Mouse (Mus musculus) embryonic facial prominence, embryonic 15.5 days (tissue): ENCODE results near the gene Tpsg1. TPM values are rescaled to one million over a fixed set of nuclear protein-coding genes. Genes with fewer than 3 reads are reported as not detected.

ENCODE experiments used
- ATAC-seq: fragments of 200-750 bp; cut with Nextera tagmentation; 2 replicates; pipeline ENCODE4 v1.8.0; 2017; ENCODE audit warnings: low read depth, moderate TSS enrichment; ENCODE audit not compliant: insufficient number of reproducible peaks, low FRiP score, low TSS enrichment
- H3K27ac ChIP-seq: fragments of 300-500 bp; sonication (generic); replicated peaks from 2 replicates; pipeline ENCODE4 v1.5.1; 2015; ENCODE audit warnings: mild to moderate bottlenecking, inconsistent platforms
- H3K27me3 ChIP-seq: fragments of 300-500 bp; sonication (generic); 2 replicates; pipeline ENCODE4 v1.6.1; 2015; ENCODE audit warnings: inconsistent platforms
- H3K36me3 ChIP-seq: fragments of 300-500 bp; sonication (generic); 2 replicates; pipeline ENCODE4 v1.6.1; 2015; ENCODE audit warnings: mild to moderate bottlenecking, inconsistent platforms
- H3K4me1 ChIP-seq: fragments of 300-500 bp; sonication (generic); 2 replicates; pipeline ENCODE4 v1.6.1; 2015; ENCODE audit warnings: inconsistent platforms
- H3K4me2 ChIP-seq: fragments of 300-500 bp; sonication (generic); replicated peaks from 2 replicates; pipeline ENCODE4 v1.6.1; 2015; ENCODE audit warnings: mild to moderate bottlenecking, inconsistent platforms
- H3K4me3 ChIP-seq: fragments of 300-500 bp; sonication (generic); replicated peaks from 2 replicates; pipeline ENCODE4 v1.5.1; 2015; ENCODE audit warnings: mild to moderate bottlenecking, inconsistent platforms
- H3K9ac ChIP-seq: fragments of 300-500 bp; sonication (generic); 2 replicates; pipeline ENCODE4 v1.6.1; 2015; ENCODE audit warnings: inconsistent platforms
- H3K9me3 ChIP-seq: fragments of 300-500 bp; sonication (generic); replicated peaks from 2 replicates; pipeline ENCODE4 v1.6.1; 2016; ENCODE audit warnings: inconsistent platforms
- WGBS: fragments of 180-500 bp; shearing (Covaris S2); methylation state at CpG from one replicate; pipeline ENCODE4 v1.1.7; 2015; 5-methylcytosine and 5-hydroxymethylcytosine counted together
- polyA plus RNA-seq: library from polyadenylated mRNA; unstranded; fragments of >200 nt; fragmentation: Nextera tagmentation; extraction: Ambion mirVana; gene quantifications from 2 replicates; pipeline ENCODE4 v1.2.1, GENCODE M21; 2015

Tpsg1 gene
- polyA plus RNA-seq, 1 experiment from 2014 or later, result 10.3 TPM

GRCm38 (mm10) chr17:25407352-25407751 lies 38.3 kb downstream of the Tpsg1 start:
- H3K36me3 ChIP-seq, result no peaks in the 10 kb centered on the region
- no peaks in the 10 kb centered on the region for H3K9me3 ChIP-seq
- H3K9ac ChIP-seq, result no peak overlapping the region
- H3K4me3 ChIP-seq, result no peak overlapping the region
- no peak overlapping the region for H3K27ac ChIP-seq
- no peaks in the 10 kb centered on the region for H3K27me3 ChIP-seq
- H3K4me2 ChIP-seq, result no peak overlapping the region
- ATAC-seq, result no peak
- WGBS, result 83% methylated on average over 4 of the region's 4 CpGs
- H3K4me1 ChIP-seq, result peaks cover 61% of the 10 kb centered on the region

- 78% methylated on average over 7 of the region's 7 CpGs for WGBS
- H3K4me1 ChIP-seq, result peaks cover 61% of the 10 kb centered on the region
- no peak overlapping the region for H3K9ac ChIP-seq
These were observed 39.4 kb downstream of the Tpsg1 start for GRCm38 (mm10) chr17:25408302-25408999.

GRCm38 (mm10) chr17:25409621-25410020 lies 40.5 kb downstream of the Tpsg1 start:
- Histone ChIP-seq H3K4me1 (peaks cover 69% of the 10 kb centered on the region), H3K4me3 (no peak overlapping the region), H3K4me2 (no peak overlapping the region), H3K36me3 (no peaks in the 10 kb centered on the region), H3K9me3 (no peaks in the 10 kb centered on the region), H3K27ac (peak overlapping the region; percentile 61), H3K9ac (no peak overlapping the region), H3K27me3 (no peaks in the 10 kb centered on the region)
- ATAC-seq, result no peak
- 26% methylated on average over 7 of the region's 7 CpGs for WGBS

More at GRCm38 (mm10) chr17:25408302-25408999, 39.4 kb downstream of the Tpsg1 start:
- H3K27me3 ChIP-seq, result no peaks in the 10 kb centered on the region
- H3K27ac ChIP-seq, result no peak overlapping the region
- no peaks in the 10 kb centered on the region for H3K36me3 ChIP-seq
- H3K4me2 ChIP-seq, result no peak overlapping the region
- no peaks in the 10 kb centered on the region for H3K9me3 ChIP-seq
- ATAC-seq, result no peak
- H3K4me3 ChIP-seq, result no peak overlapping the region

- Histone ChIP-seq H3K4me3 (no peak overlapping the region), H3K9me3 (no peaks in the 10 kb centered on the region), H3K4me2 (no peak overlapping the region), H3K4me1 (peaks cover 69% of the 10 kb centered on the region), H3K9ac (no peak overlapping the region), H3K27me3 (no peaks in the 10 kb centered on the region), H3K27ac (0 out of 2 replicates have a peak overlapping the region, but pooled peaks have one; percentile 61), H3K36me3 (no peaks in the 10 kb centered on the region)
- ATAC-seq, result no peak
- 71% methylated on average over 6 of the region's 6 CpGs for WGBS
These were observed 41.1 kb downstream of the Tpsg1 start for GRCm38 (mm10) chr17:25410180-25410579.

GRCm38 (mm10) chr17:25410786-25411185 lies 41.7 kb downstream of the Tpsg1 start:
- no peak overlapping the region for H3K4me2 ChIP-seq
- WGBS, result 27% methylated on average over 7 of the region's 7 CpGs
- no peak for ATAC-seq
- H3K36me3 ChIP-seq, result no peaks in the 10 kb centered on the region
- H3K27me3 ChIP-seq, result no peaks in the 10 kb centered on the region
- H3K9me3 ChIP-seq, result no peaks in the 10 kb centered on the region
- H3K4me1 ChIP-seq, result peaks cover 69% of the 10 kb centered on the region
- no peak overlapping the region for H3K9ac ChIP-seq
- H3K4me3 ChIP-seq, result no peak overlapping the region
- H3K27ac ChIP-seq, result no peak overlapping the region; the same call in 1 of the 2 replicates

- Histone ChIP-seq H3K27me3 (no peaks in the 10 kb centered on the region), H3K4me1 (peaks cover 69% of the 10 kb centered on the region), H3K9ac (no peak overlapping the region), H3K4me3 (no peak overlapping the region), H3K9me3 (no peaks in the 10 kb centered on the region), H3K4me2 (no peak overlapping the region), H3K27ac (0 out of 2 replicates have a peak overlapping the region, but pooled peaks have one; percentile 17), H3K36me3 (no peaks in the 10 kb centered on the region)
- no peak for ATAC-seq
- WGBS, result 46% methylated on average over 4 of the region's 4 CpGs
These were observed 42.2 kb downstream of the Tpsg1 start for GRCm38 (mm10) chr17:25411251-25411650.

- Histone ChIP-seq H3K9me3 (no peaks in the 10 kb centered on the region), H3K4me2 (no peak overlapping the region), H3K27ac (no peak overlapping the region), H3K27me3 (no peaks in the 10 kb centered on the region), H3K36me3 (no peaks in the 10 kb centered on the region), H3K4me1 (peaks cover 62% of the 10 kb centered on the region), H3K4me3 (no peak overlapping the region), H3K9ac (no peak overlapping the region)
- no peak for ATAC-seq
- WGBS, result 65% methylated on average over 4 of the region's 4 CpGs
These were observed 45.1 kb downstream of the Tpsg1 start for GRCm38 (mm10) chr17:25414209-25414608.

- H3K4me3 ChIP-seq, result no peak overlapping the region
- no peaks in the 10 kb centered on the region for H3K9me3 ChIP-seq
- ATAC-seq, result no peak
- no peak overlapping the region for H3K9ac ChIP-seq
- H3K36me3 ChIP-seq, result no peaks in the 10 kb centered on the region
- 28% methylated on average over 3 of the region's 3 CpGs for WGBS
- H3K27ac ChIP-seq, result peak overlapping the region; percentile 1; the same call in 1 of the 2 replicates
- H3K27me3 ChIP-seq, result no peaks in the 10 kb centered on the region
- H3K4me1 ChIP-seq, result peaks cover 55% of the 10 kb centered on the region
- H3K4me2 ChIP-seq, result no peak overlapping the region
These were observed 45.8 kb downstream of the Tpsg1 start for GRCm38 (mm10) chr17:25414917-25415316.

- H3K36me3 ChIP-seq, result no peaks in the 10 kb centered on the region
- H3K4me3 ChIP-seq, result no peak overlapping the region
- H3K9ac ChIP-seq, result no peak overlapping the region
- 10% methylated on average over 6 of the region's 6 CpGs for WGBS
- no peaks in the 10 kb centered on the region for H3K9me3 ChIP-seq
- H3K4me2 ChIP-seq, result 0 out of 2 replicates have a peak overlapping the region, but pooled peaks have one; percentile 4
- ATAC-seq, result peak; percentile 32
- H3K27me3 ChIP-seq, result no peaks in the 10 kb centered on the region
- H3K27ac ChIP-seq, result peak overlapping the region; percentile 1; the same call in 1 of the 2 replicates
- H3K4me1 ChIP-seq, result peaks cover 49% of the 10 kb centered on the region
These were observed 46.4 kb downstream of the Tpsg1 start for GRCm38 (mm10) chr17:25415421-25415913.

- Histone ChIP-seq H3K4me2 (0 out of 2 replicates have a peak overlapping the region, but pooled peaks have one; percentile 4), H3K4me1 (peaks cover 42% of the 10 kb centered on the region), H3K27ac (peak overlapping the region; percentile 36), H3K4me3 (no peak overlapping the region), H3K36me3 (no peaks in the 10 kb centered on the region), H3K9ac (no peak overlapping the region), H3K27me3 (no peaks in the 10 kb centered on the region), H3K9me3 (no peaks in the 10 kb centered on the region)
- ATAC-seq, result no peak
- WGBS, result 18% methylated on average over 3 of the region's 3 CpGs
These were observed 47.1 kb downstream of the Tpsg1 start for GRCm38 (mm10) chr17:25416219-25416618.

GRCm38 (mm10) chr17:25417990-25418389 lies 48.9 kb downstream of the Tpsg1 start:
- Histone ChIP-seq H3K4me3 (no peak overlapping the region), H3K27me3 (no peaks in the 10 kb centered on the region), H3K4me1 (peaks cover 37% of the 10 kb centered on the region), H3K27ac (no peak overlapping the region), H3K4me2 (no peak overlapping the region), H3K36me3 (no peaks in the 10 kb centered on the region), H3K9ac (no peak overlapping the region), H3K9me3 (no peaks in the 10 kb centered on the region)
- 88% methylated on average over 6 of the region's 6 CpGs for whole genome bisulfite sequencing
- ATAC-seq, result no peak
